Mouse (Mus musculus) monocyte, adult 2 months (primary cell): ENCODE results near the gene Erf.
A peak's percentile ranks its signal among the peaks of the same experiment; 100 is the strongest.

Source experiments
- DNase-seq, 2 experiments: peaks; one replicate each; pipeline ENCODE4 v3.0.0; 2022; ENCODE audit warnings: low spot score in 2 of 2, low read depth in 1 of 2

Gene Erf

DNA sequence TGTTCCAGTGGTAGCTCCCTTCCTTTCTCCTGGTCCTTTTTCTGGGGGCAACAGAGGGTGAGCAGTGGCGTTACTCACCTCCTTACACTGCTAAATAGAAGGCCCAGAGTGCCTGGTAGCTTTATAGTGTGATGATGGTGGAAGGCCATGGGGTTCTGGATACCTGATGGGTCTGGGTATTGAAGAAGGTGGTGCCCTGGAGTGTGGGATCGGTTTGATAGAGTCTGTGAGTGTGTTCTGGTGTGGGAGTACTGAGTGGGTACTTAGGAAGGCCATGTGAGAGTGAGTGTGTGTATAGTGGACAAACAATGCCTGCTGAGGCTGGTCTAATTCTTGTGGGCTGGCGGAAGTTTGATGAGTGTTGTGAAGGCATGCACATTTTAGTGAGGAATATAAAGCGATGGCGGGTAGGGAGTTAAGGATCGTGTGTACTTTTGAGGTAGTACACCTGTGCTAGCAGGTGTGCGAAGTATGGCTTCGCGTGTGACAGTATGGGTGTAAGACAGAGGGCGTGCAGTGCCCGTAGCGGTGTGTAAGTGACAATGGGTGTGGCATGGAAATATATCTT, 30.7 kb upstream of the Erf start:
- no peak for DNase-seq

- no peak for DNase-seq
These were observed 29.6 kb upstream of the Erf start for GRCm38 (mm10) chr7:25279861-25280791.

GRCm38 (mm10) chr7:25279076-25279860, 28.7 kb upstream of the Erf start:
- DNase-seq, result peak; percentile 68 to 82

DNA sequence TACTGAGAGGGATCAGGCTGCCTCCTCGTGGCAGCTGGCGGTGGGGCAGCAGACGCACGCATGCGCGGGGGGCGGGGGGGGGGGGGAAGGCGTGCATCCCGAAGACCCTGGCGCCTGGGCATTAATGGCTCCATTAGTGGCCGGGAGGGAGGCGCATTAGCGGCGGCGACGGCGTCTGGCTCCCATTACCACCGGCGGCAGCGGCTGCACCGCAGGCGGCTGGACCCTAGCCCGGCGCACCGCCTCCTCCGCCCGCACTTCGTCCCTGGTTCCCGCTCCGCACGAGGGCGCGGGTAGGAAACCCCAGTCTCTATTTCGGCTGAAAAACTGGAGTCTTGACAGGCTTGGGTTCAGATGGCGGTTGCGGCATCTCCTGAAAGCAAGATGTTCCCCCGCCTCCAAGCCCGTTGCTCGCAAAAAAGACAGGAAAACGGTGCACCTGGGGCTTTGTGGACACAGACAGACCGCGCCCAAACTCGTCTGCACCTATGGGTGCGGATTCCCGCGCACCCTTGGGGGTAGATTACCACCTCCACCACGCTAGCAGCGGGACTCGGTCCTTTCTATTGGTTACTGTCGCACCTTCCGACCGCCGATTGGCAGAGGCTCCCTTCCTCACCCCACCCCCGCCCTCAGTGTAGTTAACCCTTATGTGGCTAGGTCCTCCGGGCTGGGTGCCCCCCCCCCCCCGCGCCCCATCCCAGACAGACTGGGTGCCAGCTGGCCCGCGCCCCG, 27.9 kb upstream of the Erf start:
- DNase-seq, result peak in 1 of 2 experiments; percentile 46

DNA sequence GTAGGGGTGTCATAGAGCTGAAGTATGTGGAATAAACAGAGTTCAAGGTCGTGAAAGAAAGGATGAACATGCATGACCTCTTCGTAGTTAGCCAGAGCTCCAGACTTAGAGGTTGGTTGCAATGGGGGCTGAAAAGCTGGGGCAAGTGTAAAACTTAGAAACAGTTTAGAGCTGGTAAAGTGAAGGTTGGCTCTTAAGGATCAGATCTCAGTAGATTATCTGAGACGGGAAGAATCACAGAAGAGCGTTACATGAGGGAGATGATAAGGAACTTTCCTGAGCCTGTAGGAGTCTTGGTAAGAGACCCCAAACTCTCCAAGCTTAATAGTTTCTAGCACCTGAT, 27.4 kb upstream of the Erf start:
- no peak for DNase-seq

GRCm38 (mm10) chr7:25277405-25277804, 26.8 kb upstream of the Erf start:
- DNase-seq, result no peak

DNA sequence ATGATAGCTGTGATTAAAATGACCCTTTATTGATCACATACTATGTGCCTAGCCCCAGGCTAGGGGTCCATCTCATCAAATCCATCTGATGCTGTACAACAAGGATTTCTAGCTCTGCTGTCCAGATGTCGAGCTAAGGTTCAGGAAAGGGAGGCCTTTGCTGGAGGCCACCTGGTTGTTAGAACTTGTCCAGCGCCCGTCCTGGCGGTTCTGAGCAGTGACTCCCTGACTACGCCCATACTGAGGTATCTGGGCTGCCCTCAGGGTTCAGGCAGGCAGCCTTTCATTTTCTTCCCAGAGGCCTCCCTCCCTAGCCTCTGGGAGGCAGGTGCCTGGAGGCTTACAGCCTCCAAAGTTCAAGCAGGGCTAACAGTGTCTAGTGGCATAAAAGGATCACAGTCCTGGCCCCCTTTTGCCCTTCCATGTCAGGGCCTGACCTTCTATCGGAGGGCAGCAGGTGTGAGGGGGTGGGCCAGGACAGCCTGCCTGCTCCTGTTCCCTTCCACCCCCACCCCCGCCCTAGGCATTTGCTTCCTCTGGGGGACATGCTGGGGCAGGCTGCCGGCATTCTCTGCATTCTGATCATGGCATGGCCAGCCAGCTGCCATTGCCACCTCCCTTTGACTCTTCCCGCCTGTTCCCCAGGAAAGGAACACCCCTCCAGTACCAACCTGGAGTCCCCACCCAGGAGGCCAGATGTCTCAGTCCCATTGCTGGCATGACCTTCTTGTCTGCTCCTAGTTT, 25.2 kb upstream of the Erf start:
- DNase-seq, result no peak

DNA sequence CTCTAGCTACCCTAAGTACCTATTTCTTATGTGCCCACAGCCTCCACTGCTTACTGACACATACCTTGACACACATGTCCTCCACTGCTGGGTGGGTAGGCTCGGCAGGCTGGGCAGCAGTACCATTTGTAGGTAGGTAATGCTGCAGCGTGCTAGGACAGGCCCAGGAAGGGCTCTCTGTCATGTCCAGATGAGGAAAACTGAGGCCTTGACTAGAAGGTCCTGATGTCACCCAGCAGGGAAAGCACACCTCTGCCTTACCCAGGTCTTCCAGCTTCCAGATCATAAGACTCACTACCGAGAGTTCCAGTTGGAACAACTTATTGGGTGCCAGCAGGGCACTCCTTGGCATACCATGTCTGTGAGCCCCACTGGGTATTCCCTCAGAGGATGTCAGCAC, 24.4 kb upstream of the Erf start:
- no peak for DNase-seq

- no peak for DNase-seq
These were observed 24.0 kb upstream of the Erf start for GRCm38 (mm10) chr7:25274571-25274970.

- DNase-seq, result no peak
These were observed 23.0 kb upstream of the Erf start for GRCm38 (mm10) chr7:25273259-25274241.

- DNase-seq, result no peak
These were observed 22.1 kb upstream of the Erf start for GRCm38 (mm10) chr7:25272445-25273258.

DNA sequence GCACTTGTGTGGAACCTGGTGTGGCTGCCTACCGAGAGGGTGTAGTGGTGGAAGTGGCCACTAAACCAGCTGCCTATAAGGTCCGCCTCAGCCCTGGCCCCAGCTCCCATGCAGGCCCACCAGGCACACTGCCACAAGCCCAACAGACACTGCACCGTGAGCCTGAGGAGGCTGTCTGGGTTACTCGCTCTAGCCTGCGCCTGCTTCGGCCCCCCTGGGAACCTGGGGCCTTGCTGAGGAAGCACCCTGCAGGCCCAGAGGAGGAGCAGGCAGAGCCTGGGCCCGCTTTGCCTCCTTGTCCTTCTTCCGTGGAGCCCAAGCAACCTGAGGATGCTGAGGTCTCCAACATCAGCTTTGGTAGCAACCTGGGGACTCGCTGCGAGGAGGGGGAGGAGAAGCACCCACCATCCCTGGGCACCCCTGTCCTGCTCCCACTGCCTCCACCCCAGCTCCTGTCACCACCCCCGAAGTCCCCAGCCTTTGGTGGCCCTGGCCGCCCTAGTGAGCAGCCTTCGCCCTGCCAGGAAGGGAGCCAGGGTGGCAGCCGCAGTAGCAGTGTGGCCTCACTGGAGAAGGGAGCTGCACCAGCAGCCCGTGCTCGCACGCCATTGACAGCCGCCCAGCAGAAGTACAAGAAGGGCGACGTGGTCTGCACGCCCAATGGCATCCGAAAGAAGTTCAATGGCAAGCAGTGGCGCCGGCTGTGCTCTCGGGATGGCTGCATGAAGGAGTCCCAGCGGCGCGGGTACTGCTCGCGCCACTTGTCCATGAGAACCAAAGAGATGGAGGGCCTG, 21.3 kb upstream of the Erf start:
- DNase-seq, result no peak

DNA sequence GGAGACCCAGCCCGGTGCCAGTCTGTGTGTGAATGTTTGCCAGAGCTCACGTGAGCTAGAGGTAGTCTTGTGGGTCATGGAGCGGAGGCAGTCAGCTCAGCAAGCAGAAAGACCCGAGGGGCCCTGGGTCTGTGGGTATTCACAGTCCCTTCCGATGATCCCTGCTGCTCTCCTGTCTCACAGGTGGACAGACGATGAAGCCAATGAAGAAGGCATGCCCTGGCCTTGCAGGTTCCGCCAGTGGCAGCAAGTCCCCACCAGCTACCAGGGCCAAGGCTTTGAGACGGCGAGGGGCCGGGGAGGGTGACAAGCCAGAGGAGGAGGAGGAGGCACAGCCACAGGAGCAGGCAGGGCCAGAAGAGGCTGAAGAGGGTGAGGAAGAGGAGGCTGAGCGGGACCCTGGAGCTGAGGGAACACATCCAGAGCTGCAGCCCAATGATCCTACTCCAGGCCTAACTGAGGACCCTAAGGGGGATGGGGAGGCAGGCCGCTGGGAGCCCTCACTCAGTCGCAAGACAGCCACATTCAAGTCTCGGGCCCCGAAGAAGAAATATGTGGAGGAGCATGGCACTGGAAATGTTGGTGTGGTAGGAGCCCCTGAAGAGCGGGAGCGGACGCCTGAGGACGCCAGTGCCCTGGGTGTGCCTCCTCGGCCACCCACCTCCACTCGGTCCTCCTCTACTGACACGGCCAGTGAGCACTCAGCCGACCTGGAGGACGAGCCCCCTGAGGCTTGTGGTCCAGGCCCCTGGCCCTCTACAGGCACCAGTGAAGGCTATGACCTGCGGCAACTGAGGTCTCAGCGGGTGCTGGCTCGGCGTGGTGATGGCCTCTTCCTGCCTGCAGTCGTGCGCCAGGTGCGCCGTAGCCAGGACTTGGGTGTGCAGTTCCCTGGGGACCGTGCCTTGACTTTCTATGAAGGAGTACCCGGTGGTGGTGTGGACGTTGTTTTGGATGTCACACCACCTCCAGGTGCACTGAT, 20.4 kb upstream of the Erf start:
- DNase-seq, result no peak

GRCm38 (mm10) chr7:25269545-25270271, 19.1 kb upstream of the Erf start:
- DNase-seq, result no peak

GRCm38 (mm10) chr7:25269029-25269428, 18.5 kb upstream of the Erf start:
- DNase-seq, result no peak

- DNase-seq, result no peak
These were observed 18.0 kb upstream of the Erf start for GRCm38 (mm10) chr7:25268588-25268987.
